Mouse (Mus musculus) adrenal gland, adult 10 weeks (tissue): ENCODE results near the gene 1810049J17Rik. TPM values are rescaled to one million over a fixed set of nuclear protein-coding genes. Genes with fewer than 3 reads are reported as not detected.

ENCODE experiments used
- polyA plus RNA-seq: library from polyadenylated mRNA; stranded (reverse); fragments of 350-450 nt; fragmentation: Illumina TruSeq; extraction: RNeasy Lipid Tissue Mini Kit (QIAGEN cat#74804); gene quantifications from one replicate; pipeline ENCODE4 v1.2.3, GENCODE M21; 2014; ENCODE audit warnings: low read depth, low replicate concordance

The 1810049J17Rik gene
- polyA plus RNA-seq = not detected

DNA sequence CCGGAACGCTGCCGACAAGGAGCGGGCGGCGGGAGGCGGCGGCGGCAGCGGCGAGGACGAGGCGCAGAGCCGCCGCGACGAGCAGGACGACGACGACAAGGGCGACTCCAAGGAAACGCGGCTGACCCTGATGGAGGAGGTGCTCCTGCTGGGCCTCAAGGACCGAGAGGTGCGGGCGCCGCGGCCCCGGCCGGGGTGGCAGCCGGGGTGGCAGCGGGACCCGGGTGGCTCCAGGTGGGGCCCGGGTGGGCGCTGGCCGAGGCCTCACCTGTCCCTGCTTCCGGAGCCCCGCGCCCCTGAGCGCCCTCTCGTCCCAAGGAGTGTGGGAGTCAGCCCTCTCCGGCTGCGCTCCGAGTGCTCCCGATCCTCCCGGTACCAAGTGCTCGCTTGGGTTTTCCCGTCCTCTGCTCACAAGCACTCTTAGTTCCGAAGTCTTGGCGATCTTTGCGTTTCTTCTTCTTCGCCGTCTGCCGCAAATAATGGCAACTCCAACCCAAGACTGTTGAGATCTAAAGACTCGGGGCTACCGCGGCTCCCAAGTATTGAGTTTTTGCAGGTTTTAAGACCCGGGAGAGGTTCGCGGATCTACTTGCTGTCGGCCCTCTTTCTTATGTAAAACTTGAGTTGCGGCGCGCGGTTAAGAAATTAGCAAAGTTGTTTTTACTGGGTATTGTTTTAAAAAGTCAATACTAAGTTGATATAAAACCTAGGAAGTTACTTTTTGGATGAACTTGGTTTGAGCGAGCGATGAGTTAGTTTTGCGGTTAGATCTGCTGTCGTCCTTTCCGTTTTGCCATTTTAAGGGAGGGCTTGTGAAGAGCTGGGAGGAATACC is at the start of gene 1810049J17Rik:
1810049J17Rik (minus strand) TSS at position 112 of the 834 bp plus-strand sequence.

GRCm38 (mm10) chr15:12321091-12321787 is 460 bp downstream of the 1810049J17Rik start, which contains the start of gene Golph3:
Gene Golph3, plus strand, starts transcription at chr15:12321450.

Other genes with a start within 250 kb of the 1810049J17Rik start
- 311 TPM for gene Zfr, start 204.1 kb downstream of the 1810049J17Rik start, polyA plus RNA-seq
- gene Mtmr12, start 116.9 kb downstream of the 1810049J17Rik start, polyA plus RNA-seq = 17.6 TPM
- gene Golph3, start 449 bp downstream of the 1810049J17Rik start, polyA plus RNA-seq = 380 TPM